Mouse (Mus musculus) heart, embryonic 11.5 days (tissue): ENCODE data around the gene Zfp12. TPM values are rescaled to one million over a fixed set of nuclear protein-coding genes. Genes with fewer than 3 reads are reported as not detected.

ENCODE experiments used
- polyA plus RNA-seq: library from polyadenylated mRNA; unstranded; fragments of >200 nt; fragmentation: Nextera tagmentation; extraction: Ambion mirVana; gene quantifications from 2 replicates; pipeline ENCODE4 v1.2.1, GENCODE M21; 2014

The Zfp12 gene
- polyA plus RNA-seq, 1 experiment from 2014 or later = 9.2 TPM

Other genes starting within 250 kb of the Zfp12 start
- gene Rnf216, start 122.2 kb upstream of the Zfp12 start, polyA plus RNA-seq = 22.8 and 35.2 TPM in 2 replicates
- gene Olfr718-ps1, start 87.6 kb upstream of the Zfp12 start, polyA plus RNA-seq = 0.06 and 0.07 TPM in 2 replicates
- 8.6 and 8.9 TPM in 2 replicates for gene Rbak, start 54.4 kb upstream of the Zfp12 start, polyA plus RNA-seq
- not detected in 2 replicates for gene Spdye4b, start 54.1 kb upstream of the Zfp12 start, polyA plus RNA-seq
- not detected in 2 replicates for gene Spdye4a, start 8.3 kb upstream of the Zfp12 start, polyA plus RNA-seq
- gene Zfp316, start 34.9 kb downstream of the Zfp12 start, polyA plus RNA-seq = 0.89 and 1.2 TPM in 2 replicates
- gene Zfp853, start 58.5 kb downstream of the Zfp12 start, polyA plus RNA-seq = not detected in 2 replicates
- gene E130309D02Rik, start 80.2 kb downstream of the Zfp12 start, polyA plus RNA-seq = 19.9 and 25.4 TPM in 2 replicates
- 56.6 and 56.9 TPM in 2 replicates for gene Zdhhc4, start 94.1 kb downstream of the Zfp12 start, polyA plus RNA-seq
- gene Grid2ip, start 122.2 kb downstream of the Zfp12 start, polyA plus RNA-seq = 0.77 and 1.1 TPM in 2 replicates
- 269 and 291 TPM in 2 replicates for gene Kdelr2, start 168.7 kb downstream of the Zfp12 start, polyA plus RNA-seq
- gene Daglb, start 229.4 kb downstream of the Zfp12 start, polyA plus RNA-seq = 8.5 and 8.7 TPM in 2 replicates